Comparison of ENCODE assay signal across 11 mouse cellular contexts in the genomic region with DNA sequence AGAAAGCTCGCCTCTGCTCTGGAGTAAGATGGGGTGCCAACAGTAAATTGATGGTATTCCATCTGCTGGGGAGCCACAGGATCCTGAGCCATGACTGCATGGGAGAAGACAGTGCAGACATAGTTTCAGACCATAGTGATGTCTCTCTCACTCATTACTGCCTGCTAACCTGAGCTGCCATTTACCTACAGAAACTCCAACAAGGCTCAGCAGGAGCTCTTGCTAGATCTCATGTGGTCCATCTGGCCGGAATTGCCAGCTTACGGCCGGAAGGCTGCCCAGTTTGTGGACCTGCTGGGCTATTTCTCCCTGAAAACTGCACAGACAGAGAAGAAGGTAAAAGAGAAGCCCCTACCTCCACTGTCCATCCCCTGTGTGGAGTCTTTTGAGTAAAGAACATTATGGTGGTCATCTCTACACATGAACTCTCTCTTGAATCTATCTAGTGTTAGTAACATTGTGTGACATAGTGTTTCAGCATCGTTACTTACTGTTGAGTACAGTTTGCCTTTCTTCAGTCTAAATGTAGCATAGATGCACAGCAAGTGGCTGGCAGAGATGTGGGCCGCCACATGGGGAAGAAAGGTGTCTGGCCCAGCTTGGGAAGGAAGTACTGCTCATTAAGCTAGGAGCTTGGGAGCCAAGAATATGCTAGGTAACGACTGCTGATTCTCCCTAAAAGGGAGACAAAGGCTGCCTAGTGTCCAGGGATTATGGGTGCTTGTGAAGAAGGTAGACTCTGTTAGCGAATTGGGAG.
"Had no signal": no experiment of that assay in that cellular context is flagged by ENCODE, and none has a peak within 500 bp of the region (broad histone marks: within the 10 kb centered on the region; RNA-seq: fewer than 3 reads in every experiment).

No protein-coding gene starts in this region.

- DNase-seq: kidney, postnatal 10 days; kidney, postnatal 36 days; liver, embryonic 13.5 days; lung, adult 2 months; lung, postnatal 14 days; lung, postnatal 4 days; midbrain, embryonic 14.5 days; right cerebral cortex, adult 18-20 months; right cerebral cortex, postnatal 14 days; spleen, adult 18-20 months; thymus, postnatal 36 days had no signal
